Mouse (Mus musculus): Measurements from ENCODE around the gene Mcu. TPM values are rescaled to one million over a fixed set of nuclear protein-coding genes. Genes with fewer than 3 reads are reported as not detected.

Gene Mcu
- polyA plus RNA-seq (2012; ENCODE audit: low replicate concordance) = 1.9 and 7.0 TPM in 2 replicates

DNA sequence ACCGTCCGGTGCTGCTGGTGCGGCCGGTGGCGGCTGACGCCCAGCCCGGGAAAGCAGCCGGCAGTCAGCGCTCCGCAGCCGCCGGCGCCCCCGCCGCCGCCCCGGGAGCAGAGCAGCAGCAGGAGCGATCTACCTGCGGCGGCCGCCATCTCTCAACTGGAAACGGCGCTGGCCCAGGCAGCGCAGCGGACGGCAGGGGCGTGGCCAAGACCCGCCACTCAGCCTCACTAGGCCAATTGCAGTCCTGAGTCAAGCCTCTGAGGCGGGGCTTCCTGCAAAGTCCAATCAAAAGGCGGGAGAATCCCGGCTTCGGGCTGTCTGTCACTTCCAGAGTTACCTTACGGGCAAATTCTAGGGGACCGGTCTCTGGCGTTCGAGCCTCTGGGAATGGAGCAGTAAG lies at the start of gene Mcu:
Gene Mcu (minus strand): TSS at position 171 of the 400 bp plus-strand sequence.

DNA sequence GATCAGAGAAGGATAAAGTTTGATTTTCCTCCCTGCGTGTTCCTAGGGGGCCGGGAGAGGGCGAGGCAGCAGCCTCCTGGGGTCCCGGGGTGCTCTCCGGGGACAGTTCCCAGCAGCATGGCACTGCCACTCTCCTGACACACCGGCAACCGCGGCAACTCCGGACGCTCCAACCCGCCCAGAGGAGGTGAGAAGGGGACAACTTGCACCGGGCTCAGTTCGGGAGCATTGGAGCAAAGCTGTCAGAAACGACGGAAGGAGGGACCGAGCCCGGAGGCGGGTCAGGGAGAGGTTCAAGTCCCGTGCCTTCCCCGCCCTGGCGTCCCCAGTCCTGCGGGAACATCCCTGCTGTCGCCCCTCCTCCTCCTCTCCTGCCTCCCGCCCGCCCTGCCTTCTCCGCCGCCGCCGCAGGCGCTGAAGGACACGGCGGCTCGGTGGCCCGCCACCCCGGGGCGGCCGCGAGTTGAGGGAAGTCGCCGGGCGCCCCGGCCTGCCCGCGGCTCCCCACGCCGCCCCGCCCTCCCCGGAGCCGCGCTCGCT lies 441 bp downstream of the Mcu start, which contains the start of gene Gm10322:
Gene Gm10322 (plus strand): TSS at position 83 of the 540 bp plus-strand sequence.

DNA sequence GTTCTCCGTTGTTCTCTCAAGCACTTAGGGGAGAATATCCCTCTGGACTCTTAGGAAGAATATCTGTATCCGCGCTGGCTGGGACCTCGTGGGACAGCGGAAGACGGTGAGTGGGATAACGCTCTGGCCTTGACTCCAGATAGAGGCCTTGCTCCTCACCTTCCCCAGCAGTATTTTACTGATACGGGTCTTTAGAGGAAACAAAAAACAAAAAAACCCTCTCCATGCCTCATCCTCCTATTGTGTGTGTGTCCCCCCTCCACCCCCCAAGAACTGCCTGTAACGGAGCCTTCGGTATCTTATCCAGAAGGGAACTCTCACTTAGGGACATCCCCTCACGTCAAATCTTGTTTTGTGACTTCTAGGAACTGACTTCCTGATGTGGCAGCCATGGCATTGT lies 174.8 kb downstream of the Mcu start, which contains the start of gene Oit3:
Gene Oit3 (minus strand): TSS at position 44 of the 400 bp plus-strand sequence.

DNA sequence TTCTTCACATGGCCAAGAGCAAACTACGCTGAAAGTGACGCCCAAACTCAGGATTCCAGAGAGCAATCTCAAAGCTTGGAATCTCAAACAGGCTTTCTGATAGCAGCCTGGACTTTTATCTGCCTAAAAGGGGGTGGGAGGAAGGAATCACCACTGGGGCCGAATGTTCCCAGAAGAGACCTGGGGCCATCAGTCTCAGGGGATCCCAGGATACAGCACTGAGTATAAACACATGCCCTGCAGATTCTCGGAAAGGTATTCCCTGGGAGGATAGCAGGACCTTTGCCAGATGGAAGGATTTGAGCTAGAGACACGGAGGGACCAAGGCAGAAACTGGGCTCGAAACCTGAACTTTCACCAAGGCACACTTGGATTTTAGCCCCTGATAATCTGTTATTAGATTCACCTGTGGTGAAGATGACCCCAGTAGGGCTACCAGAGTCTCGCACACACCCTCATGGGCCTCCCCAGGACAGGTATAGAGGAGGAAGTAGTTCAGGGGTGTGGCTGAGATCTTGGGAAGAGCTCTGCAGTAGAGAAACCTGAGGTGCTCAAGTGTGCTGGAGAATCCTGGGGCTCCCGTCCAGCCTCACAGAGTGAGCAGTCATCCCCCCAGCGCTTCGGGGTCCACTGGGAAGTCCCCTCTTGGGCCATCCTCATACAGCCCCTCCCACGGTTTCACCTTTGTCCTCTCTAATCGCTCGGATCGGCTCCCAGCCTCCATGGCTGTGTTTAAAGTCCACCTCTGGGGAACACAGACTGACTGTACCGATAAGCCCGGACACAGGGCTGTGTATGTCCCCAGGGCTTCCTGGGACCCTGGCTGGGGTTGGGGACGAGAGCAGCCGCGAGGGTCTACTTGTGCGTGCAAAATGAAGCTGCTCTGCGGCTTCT lies 213.3 kb downstream of the Mcu start, which contains the start of gene Pla2g12b:
Gene Pla2g12b (plus strand): TSS at position 762 of the 894 bp plus-strand sequence.

Other genes starting within 250 kb of the Mcu start
- 0.88 TPM in 1 of 2 replicates, not detected in the other for gene Gm10273, start 221.1 kb downstream of the Mcu start, polyA plus RNA-seq (2012; ENCODE audit: low replicate concordance)
- gene Pla2g12b, start 213.0 kb downstream of the Mcu start, polyA plus RNA-seq (2012; ENCODE audit: low replicate concordance) = not detected in 2 replicates
- 0.20 TPM in 1 of 2 replicates, not detected in the other for gene Oit3, start 174.9 kb downstream of the Mcu start, polyA plus RNA-seq (2012; ENCODE audit: low replicate concordance)
- not detected in 2 replicates for gene Gm10322, start 629 bp downstream of the Mcu start, polyA plus RNA-seq (2012; ENCODE audit: low replicate concordance)
- gene Micu1, start 85.8 kb upstream of the Mcu start, polyA plus RNA-seq (2012; ENCODE audit: low replicate concordance) = 18.3 and 35.6 TPM in 2 replicates